Mouse (Mus musculus) myocyte (in vitro differentiated cells): ENCODE results near the gene Foxn4. TPM values are rescaled to one million over a fixed set of nuclear protein-coding genes. Genes with fewer than 3 reads are reported as not detected.

Experiments used
- H3K27me3 ChIP-seq: one replicate; pipeline ENCODE4 v1.6.1; 2011; ENCODE audit not compliant: control insufficient read depth, insufficient read depth, insufficient read length
- H3K36me3 ChIP-seq: one replicate; pipeline ENCODE4 v1.6.1; 2011; ENCODE audit not compliant: control insufficient read depth, insufficient read depth
- H3K4me2 ChIP-seq: one replicate; pipeline ENCODE4 v1.6.1; 2011; ENCODE audit warnings: low read depth, control low read depth
- H3K4me3 ChIP-seq: one replicate; pipeline ENCODE4 v1.5.1; 2011; ENCODE audit warnings: mild to moderate bottlenecking, control low read depth, moderate library complexity
- H3K79me2 ChIP-seq: one replicate; pipeline ENCODE4 v1.6.1; 2011; ENCODE audit not compliant: control insufficient read depth, insufficient read depth
- H3ac ChIP-seq: one replicate; pipeline ENCODE4 v1.6.1; 2011; ENCODE audit not compliant: control insufficient read depth, insufficient read length
- CEBPB ChIP-seq: IDR thresholded peaks from 2 replicates; pipeline ENCODE4 v1.6.1; 2011; ENCODE audit warnings: mild to moderate bottlenecking, moderate library complexity; ENCODE audit not compliant: poor library complexity, insufficient read depth, severe bottlenecking
- E2F4 ChIP-seq: IDR thresholded peaks from one replicate; pipeline ENCODE4 v1.6.1; 2011; ENCODE audit warnings: mild to moderate bottlenecking, control low read depth, moderate library complexity; ENCODE audit not compliant: insufficient read depth
- MAX ChIP-seq: IDR thresholded peaks from one replicate; pipeline ENCODE4 v1.6.1; 2011; ENCODE audit warnings: low read depth, mild to moderate bottlenecking, control low read depth
- MYOD1 ChIP-seq, 3 experiments: IDR thresholded peaks; one replicate each; pipeline ENCODE4 v1.6.1; 2011; ENCODE audit warnings: control low read depth in 2 of 3, low read depth in 2 of 3, mild to moderate bottlenecking in 2 of 3, moderate library complexity in 1 of 3; ENCODE audit not compliant: insufficient read length in 2 of 3, control insufficient read depth in 1 of 3
- MYOG ChIP-seq, 3 experiments: IDR thresholded peaks; one replicate each; pipeline ENCODE4 v1.6.1; 2011; ENCODE audit warnings: control low read depth in 2 of 3, low read depth in 2 of 3, mild to moderate bottlenecking in 2 of 3; ENCODE audit not compliant: insufficient read length in 2 of 3, control insufficient read depth in 1 of 3, insufficient read depth in 1 of 3
- POLR2A ChIP-seq: IDR thresholded peaks from one replicate; pipeline ENCODE4 v1.6.1; 2011; ENCODE audit warnings: low read depth, mild to moderate bottlenecking, control low read depth, moderate library complexity; ENCODE audit not compliant: insufficient read length
- POLR2AphosphoS2 ChIP-seq: IDR thresholded peaks from one replicate; pipeline ENCODE4 v1.6.1; 2011; ENCODE audit warnings: low read depth, control low read depth; ENCODE audit not compliant: insufficient read length
- REST ChIP-seq: IDR thresholded peaks from one replicate; pipeline ENCODE4 v1.6.1; 2011; ENCODE audit warnings: mild to moderate bottlenecking, control low read depth, moderate library complexity; ENCODE audit not compliant: insufficient read depth, insufficient read length
- SRF ChIP-seq: IDR thresholded peaks from one replicate; pipeline ENCODE4 v1.6.1; 2011; ENCODE audit warnings: low read depth; ENCODE audit not compliant: control insufficient read depth, insufficient read length
- TCF12 ChIP-seq: IDR thresholded peaks from one replicate; pipeline ENCODE4 v1.6.1; 2011; ENCODE audit warnings: mild to moderate bottlenecking, control low read depth; ENCODE audit not compliant: poor library complexity, insufficient read depth, severe bottlenecking
- TCF3 ChIP-seq: IDR thresholded peaks from one replicate; pipeline ENCODE4 v1.6.1; 2011; ENCODE audit warnings: low read depth, control low read depth; ENCODE audit not compliant: insufficient read length
- USF1 ChIP-seq: IDR thresholded peaks from one replicate; pipeline ENCODE4 v1.6.1; 2011; ENCODE audit warnings: low read depth, mild to moderate bottlenecking, control low read depth, moderate library complexity
- polyA plus RNA-seq: library from polyadenylated mRNA; unstranded; fragments of >200 nt; fragmentation: generic; extraction: Trizol; gene quantifications from one replicate; pipeline ENCODE4 v1.2.1, GENCODE M21; 2012; ENCODE audit warnings: missing spikeins

The Foxn4 gene
- polyA plus RNA-seq, 1 experiment = 0.01 TPM

- no peak overlapping the region for H3K4me3 ChIP-seq
- no peak for TF ChIP-seq CEBPB
- TF ChIP-seq MYOD1 (IDR thresholded peaks at IDR 0.05; ENCODE audit: control insufficient read depth in 1 of 3, insufficient read length in 2 of 3, low read depth in 2 of 3) = peak in 1 of 3 experiments; percentile 61
- TF ChIP-seq REST = no peak
- no peak for TF ChIP-seq SRF
- TF ChIP-seq MYOG (IDR thresholded peaks at IDR 0.05; ENCODE audit: control insufficient read depth in 1 of 3, insufficient read depth in 1 of 3, insufficient read length in 2 of 3, low read depth in 2 of 3) = no peak
- no peaks in the 10 kb centered on the region for H3K36me3 ChIP-seq
- H3ac ChIP-seq = no peak overlapping the region
- H3K27me3 ChIP-seq = peaks cover 62% of the 10 kb centered on the region
- H3K4me2 ChIP-seq = no peak overlapping the region
- no peaks in the 10 kb centered on the region for H3K79me2 ChIP-seq
Observed at GRCm38 (mm10) chr5:114303166-114303565, 29.6 kb upstream of the Foxn4 start.

GRCm38 (mm10) chr5:114299883-114300610, 26.4 kb upstream of the Foxn4 start:
- TF ChIP-seq SRF (no peak), TCF12 (no peak), CEBPB (no peak), E2F4 (no peak), POLR2AphosphoS2 (no peak), POLR2A (no peak), MAX (no peak), MYOD1 (IDR thresholded peaks at IDR 0.05; ENCODE audit: control insufficient read depth in 1 of 3, insufficient read length in 2 of 3, low read depth in 2 of 3) (no peak), MYOG (IDR thresholded peaks at IDR 0.05; ENCODE audit: control insufficient read depth in 1 of 3, insufficient read depth in 1 of 3, insufficient read length in 2 of 3, low read depth in 2 of 3) (no peak), USF1 (no peak), TCF3 (no peak), REST (no peak)
- peaks cover 69% of the 10 kb centered on the region for H3K27me3 ChIP-seq
- H3K4me2 ChIP-seq = no peak overlapping the region
- no peaks in the 10 kb centered on the region for H3K36me3 ChIP-seq
- H3K79me2 ChIP-seq = no peaks in the 10 kb centered on the region
- no peak overlapping the region for H3ac ChIP-seq
- no peak overlapping the region for H3K4me3 ChIP-seq

DNA sequence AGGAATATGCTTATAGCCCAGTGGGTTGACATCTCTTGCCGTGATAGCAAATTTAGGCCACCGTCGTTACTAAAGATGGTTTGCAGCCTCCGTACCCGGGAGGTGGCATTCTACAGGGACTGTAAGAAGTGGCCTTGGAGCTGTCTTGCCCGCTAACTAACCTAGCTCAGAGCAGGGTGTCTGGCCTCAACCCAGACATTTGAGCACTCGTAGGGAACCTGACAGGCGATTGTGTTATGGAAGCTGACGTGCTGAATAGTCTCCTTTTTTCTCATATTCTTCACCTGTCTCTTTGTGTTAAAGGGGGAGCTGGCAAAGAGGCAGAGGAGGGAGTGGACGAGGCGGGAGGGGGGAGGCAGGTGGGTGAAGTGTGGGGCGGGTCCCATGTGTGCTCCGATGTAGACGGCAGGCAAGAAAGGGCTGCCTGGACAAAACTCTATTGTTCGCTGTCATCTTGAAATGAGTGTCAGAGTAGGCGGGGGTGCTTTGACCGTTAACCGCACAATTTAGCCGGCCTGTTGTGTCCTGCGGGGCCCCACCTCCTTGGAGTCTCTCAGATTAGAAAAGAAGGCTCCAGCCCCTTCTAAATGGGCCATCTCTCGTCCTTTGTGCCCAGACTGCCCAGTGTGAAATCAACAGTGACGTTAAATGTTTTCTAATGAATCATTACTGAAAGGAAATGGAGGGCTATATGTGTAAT, 25.7 kb upstream of the Foxn4 start:
- Histone ChIP-seq H3ac (no peak overlapping the region), H3K27me3 (peaks cover 74% of the 10 kb centered on the region), H3K79me2 (no peaks in the 10 kb centered on the region), H3K4me3 (no peak overlapping the region), H3K4me2 (no peak overlapping the region), H3K36me3 (no peaks in the 10 kb centered on the region)
- TF ChIP-seq SRF (no peak), MYOG (IDR thresholded peaks at IDR 0.05; ENCODE audit: control insufficient read depth in 1 of 3, insufficient read depth in 1 of 3, insufficient read length in 2 of 3, low read depth in 2 of 3) (no peak), USF1 (no peak), E2F4 (no peak), MAX (no peak), TCF3 (no peak), POLR2AphosphoS2 (no peak), CEBPB (no peak), REST (no peak), POLR2A (no peak), TCF12 (no peak), MYOD1 (IDR thresholded peaks at IDR 0.05; ENCODE audit: control insufficient read depth in 1 of 3, insufficient read length in 2 of 3, low read depth in 2 of 3) (no peak)

DNA sequence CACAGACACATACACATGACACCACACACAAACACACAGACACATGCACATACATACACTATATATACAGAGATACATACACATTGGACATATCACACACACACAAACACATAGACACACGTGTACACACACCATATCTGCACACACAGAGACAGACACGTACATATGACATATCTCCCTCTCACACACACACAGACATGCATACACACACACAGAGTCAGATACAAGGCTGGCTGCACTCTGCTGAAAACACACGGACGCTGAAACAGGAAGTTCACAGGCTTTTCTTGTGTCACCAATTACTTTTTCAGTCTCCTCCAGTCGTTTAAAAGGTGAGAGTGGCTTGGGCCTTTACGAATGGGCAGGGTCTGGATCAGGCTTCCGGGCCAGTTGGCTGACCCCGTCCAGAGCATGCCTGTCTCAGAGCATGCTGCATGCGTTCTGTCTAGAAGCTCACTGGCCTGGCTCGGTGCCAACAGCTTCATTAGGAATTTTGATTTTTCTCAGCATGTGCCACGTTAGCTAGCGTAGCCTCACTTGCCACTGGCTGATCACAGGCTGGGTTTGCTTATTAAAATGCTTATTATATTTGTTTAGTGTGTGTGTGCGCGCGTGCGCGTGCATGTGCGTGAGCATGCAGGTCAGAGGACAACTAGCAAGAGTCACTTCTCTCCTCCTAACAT, 24.7 kb upstream of the Foxn4 start:
- H3K36me3 ChIP-seq = no peaks in the 10 kb centered on the region
- H3K79me2 ChIP-seq = no peaks in the 10 kb centered on the region
- no peak for TF ChIP-seq E2F4
- no peak for TF ChIP-seq TCF12
- no peak for TF ChIP-seq MAX
- no peak for TF ChIP-seq POLR2A
- no peak for TF ChIP-seq CEBPB
- no peak for TF ChIP-seq USF1
- no peak for TF ChIP-seq TCF3
- TF ChIP-seq SRF = no peak
- TF ChIP-seq MYOD1 (IDR thresholded peaks at IDR 0.05; ENCODE audit: control insufficient read depth in 1 of 3, insufficient read length in 2 of 3, low read depth in 2 of 3) = no peak
- no peak for TF ChIP-seq REST
- no peak for TF ChIP-seq MYOG (IDR thresholded peaks at IDR 0.05; ENCODE audit: control insufficient read depth in 1 of 3, insufficient read depth in 1 of 3, insufficient read length in 2 of 3, low read depth in 2 of 3)
- TF ChIP-seq POLR2AphosphoS2 = no peak
- no peak overlapping the region for H3ac ChIP-seq
- H3K4me3 ChIP-seq = no peak overlapping the region
- H3K27me3 ChIP-seq = peaks cover 72% of the 10 kb centered on the region
- no peak overlapping the region for H3K4me2 ChIP-seq
